Mouse (Mus musculus) embryonic fibroblast, embryonic 13.5 days (primary cell): ENCODE measurements around the gene Col6a1.

Experiments used
- CTCF ChIP-seq: IDR thresholded peaks from 2 replicates; pipeline ENCODE4 v1.5.1; 2011; ENCODE audit warnings: mild to moderate bottlenecking, control low read depth, low read length, moderate library complexity, borderline replicate concordance; ENCODE audit not compliant: insufficient read depth
- POLR2A ChIP-seq: IDR thresholded peaks from 2 replicates; pipeline ENCODE4 v1.6.1; 2011; ENCODE audit warnings: low read depth, mild to moderate bottlenecking, control low read depth, low read length, moderate library complexity

- TF ChIP-seq POLR2A (no peak), CTCF (no peak)
Measured at GRCm38 (mm10) chr10:76693446-76693845, 32.5 kb downstream of the Col6a1 start.
